Mouse (Mus musculus): ENCODE results near the gene Rps11. TPM values are rescaled to one million over a fixed set of nuclear protein-coding genes. Genes with fewer than 3 reads are reported as not detected.
"Not testable (repeated sequence)": the region's sequence is repeated elsewhere in the genome, so short reads cannot be mapped to it uniquely, and the experiment has no call there.

Gene Rps11
- total RNA-seq, 4 experiments from 2014 or later: 439 to 619 (median 513) TPM

DNA sequence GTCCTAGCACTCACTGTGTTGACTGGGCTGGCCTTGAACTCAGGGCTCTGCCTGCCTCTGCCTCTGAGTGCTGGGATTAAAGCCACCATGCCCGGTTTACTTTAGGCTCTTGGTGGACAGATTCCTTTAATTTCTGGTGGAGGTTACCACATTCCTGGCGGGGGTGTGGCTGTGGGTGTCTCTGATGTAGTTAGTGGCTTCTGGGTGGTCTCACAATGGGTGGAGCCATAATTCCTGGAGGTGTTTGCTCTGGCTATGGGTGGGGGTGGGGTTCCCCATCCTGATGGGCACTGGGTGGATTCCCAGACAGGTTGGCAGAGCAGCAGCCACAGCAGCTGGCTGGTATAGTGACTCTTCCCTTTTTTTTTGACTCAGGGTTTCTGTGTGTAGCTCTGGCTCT is 12.3 kb downstream of the Rps11 start:
- no peak for DNase-seq (ENCODE audit: low spot score in 2 of 2)

DNA sequence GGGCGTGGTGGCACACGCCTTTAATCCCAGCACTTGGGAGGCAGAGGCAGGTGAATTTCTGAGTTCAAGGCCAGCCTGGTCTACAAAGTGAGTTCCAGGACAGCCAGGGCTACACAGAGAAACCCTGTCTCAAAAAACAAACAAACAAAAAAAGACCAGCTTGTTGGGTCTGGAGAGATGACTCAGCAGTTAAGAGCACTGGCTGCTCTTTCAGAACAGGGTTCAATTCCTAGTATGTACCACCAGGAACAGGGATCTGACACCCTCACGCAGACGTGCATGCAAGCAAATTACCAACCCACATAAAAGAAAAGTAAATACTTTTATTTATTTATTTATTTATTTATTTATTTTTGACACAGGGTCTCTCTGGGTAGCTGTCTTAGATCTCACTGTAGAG is 14.2 kb downstream of the Rps11 start:
- not testable (repeated sequence) for DNase-seq (ENCODE audit: low spot score in 2 of 2)

DNA sequence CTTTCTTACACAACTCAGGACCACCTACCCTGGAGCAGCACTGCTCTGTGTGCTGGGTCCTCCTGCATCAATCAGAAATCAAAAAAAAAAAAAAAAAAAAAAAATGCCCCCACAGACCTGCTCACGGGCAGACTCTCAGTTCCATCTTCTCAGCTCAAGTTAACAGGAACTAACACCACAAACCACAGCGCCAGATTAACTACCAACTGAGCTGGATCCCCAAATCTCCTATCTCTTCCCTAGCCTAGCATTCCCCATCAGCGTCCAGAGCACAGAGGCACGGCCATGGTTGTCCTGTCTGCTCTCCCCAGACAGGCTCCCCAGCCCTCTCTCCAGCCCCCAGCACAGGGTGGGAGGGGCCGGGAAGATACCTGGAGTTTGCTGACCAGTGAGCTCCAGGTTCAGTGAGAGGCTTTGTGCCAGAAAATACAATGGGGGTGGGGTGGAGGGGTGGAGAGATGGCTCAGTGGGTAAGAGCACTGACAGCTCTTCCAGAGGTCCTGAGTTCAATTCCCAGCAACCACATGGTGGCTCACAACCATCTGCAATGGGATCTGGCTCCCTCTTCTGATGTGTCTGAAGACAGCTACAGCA is 17.1 kb downstream of the Rps11 start:
- DNase-seq (ENCODE audit: low spot score in 2 of 2): no peak

DNA sequence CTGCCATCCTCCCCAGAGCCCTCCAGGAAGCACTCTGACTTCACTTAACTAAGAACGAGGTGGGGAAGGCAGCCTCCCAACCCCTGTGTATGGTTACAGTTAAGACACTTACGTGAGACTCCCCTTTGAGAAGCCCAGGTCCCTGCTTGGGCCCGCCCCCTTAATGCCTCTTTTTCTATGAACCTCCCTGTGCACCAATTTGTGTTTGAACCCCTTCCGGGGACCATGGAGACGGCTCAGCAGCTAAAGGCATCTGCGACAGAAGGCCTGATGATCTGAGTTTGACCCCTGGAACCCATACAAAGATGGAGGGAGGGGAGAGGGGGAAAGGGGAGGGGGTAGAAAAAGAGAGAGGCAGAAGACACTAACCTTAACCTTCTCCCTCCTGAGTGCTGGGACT is 17.8 kb downstream of the Rps11 start:
- DNase-seq (ENCODE audit: low spot score in 2 of 2): no peak

DNA sequence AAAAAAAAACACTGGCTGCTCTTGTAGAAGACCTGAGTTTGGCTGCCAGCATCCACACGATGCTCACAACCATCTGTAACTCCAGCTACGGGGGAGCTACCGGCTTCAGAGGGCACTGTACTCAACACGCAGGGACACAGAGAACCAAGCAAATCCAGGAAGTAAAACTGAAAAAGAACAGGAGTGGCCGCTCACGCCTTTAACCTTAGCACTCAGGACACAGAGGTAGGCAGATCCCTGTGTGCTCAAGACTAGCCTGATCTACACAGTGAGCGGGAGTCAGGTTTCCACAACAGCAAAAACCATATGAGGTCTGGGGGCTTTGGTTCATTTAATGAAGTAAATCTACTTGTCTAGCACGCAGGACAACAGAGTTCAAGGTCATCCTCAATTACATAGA is 18.7 kb downstream of the Rps11 start:
- DNase-seq (ENCODE audit: low spot score in 2 of 2): no peak

DNA sequence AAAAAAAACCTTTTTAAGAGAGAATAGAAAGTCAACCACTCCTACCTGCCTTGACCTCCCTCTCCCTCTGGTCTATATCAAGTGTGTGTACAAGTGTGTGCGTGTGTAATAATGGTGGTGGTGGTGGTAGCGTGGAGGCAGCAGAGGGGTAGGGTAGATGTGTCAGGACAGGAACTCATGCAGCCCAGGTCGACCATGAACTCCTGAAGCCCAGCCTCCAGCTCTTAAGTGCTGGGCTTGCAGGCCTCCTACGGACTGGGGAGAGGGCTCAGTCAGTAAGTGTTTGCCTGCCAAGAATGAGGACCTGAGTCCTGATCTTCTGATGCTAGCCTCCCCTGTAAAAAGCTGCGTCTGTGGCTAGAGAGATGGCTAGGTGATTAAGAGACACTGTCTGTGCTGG is 19.3 kb downstream of the Rps11 start:
- no peak for DNase-seq (ENCODE audit: low spot score in 2 of 2)

DNA sequence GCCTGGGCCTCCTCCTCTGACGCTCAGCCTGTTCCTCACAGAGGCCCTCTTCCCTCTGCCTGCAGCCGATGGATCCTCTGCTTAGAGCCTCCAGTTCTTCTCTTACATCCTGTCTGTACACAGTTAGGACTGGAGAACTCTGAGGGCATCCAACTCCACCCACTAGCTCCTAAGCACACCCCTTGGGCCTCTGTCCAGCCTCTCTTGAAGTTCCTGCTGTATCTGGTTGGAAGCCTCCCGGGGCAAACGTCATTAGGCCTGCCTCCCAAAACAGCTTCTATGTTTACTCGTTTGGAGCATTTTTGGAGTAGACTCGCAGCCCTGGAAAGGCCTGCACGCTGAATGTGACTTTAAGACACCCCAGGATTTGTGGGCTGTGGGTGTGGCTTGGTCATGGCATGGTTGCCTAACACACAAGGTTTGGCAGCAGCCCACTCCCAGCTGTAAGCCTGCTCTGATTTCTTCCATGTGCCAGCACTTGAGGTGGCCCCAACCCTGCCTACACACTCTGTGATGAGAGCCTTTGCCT is 20.5 kb downstream of the Rps11 start, which contains the start of gene Fcgrt:
TSS of gene Fcgrt (minus strand) at position 200 of the 529 bp plus-strand sequence.
- peak in 1 of 2 experiments; percentile 42 for DNase-seq (ENCODE audit: low spot score in 2 of 2)

DNA sequence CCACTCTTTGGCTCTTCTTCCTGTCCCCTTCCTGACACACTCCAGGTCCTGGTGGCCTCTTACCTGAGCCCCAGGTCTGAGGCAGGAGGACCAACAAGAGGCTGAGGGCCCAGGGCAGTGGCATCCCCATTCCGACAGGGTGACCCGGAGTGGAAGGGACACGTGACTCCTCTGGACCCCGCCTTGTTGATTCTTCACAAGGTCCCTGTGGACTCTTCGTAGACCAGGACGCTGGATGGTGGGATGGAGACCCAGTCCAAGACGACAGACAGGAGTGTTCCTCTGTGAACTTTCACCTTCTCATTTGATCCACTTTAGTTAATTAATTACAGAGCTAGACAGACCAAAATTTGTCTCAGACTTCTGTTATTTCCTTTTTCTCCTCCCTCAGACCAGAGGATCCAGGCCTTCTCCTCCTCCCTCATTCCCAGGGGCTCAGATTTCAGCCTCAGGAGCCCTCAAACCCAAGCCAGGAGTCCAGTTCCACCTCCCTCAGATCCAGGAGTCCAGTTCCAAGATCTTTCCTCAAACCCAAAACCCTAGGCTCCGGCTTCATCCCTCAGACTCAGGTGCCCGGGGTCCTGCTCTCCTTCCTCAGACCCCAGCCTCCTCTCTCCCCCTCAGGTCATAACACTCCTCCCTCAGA is 21.2 kb downstream of the Rps11 start:
- no peak for DNase-seq (ENCODE audit: low spot score in 2 of 2)

DNA sequence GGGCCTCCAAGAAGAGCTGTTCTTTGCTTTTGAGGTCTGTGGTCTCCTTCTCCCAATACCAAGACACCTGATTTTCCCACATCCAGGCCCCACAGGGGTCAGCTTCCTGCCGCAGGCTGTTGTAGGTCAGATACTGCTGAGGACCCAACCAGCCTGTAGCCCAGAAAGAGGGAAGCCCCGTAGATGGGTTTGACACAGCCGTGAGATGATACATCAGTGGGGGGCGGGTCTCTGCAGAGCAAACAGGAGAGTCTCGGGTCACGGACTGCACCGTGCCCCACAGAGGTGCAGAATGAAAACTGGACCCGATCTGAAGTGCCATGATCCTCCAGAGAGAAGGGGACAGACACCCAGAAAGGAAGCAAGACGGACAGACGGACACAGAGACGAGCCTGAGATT is 21.8 kb downstream of the Rps11 start:
- DNase-seq (ENCODE audit: low spot score in 2 of 2): no peak

DNA sequence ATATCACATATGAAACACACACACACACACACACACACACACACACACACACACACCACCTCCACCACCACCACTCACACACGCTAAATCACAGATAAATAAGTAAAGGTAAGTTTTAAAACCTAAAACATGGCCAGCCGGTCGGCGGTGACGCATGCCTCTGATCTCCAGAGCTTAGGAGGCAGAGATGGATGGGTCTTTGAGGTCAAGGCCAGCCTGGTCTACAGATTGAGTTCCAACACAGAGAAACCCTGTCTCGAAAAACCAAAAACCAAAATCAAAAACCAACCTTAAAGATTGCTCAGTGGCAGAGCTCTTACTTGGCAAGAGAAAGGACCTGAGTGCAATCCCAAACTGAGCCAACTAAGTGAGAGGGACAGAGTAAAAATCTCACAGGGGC is 24.2 kb downstream of the Rps11 start:
- DNase-seq (ENCODE audit: low spot score in 2 of 2): no peak

DNA sequence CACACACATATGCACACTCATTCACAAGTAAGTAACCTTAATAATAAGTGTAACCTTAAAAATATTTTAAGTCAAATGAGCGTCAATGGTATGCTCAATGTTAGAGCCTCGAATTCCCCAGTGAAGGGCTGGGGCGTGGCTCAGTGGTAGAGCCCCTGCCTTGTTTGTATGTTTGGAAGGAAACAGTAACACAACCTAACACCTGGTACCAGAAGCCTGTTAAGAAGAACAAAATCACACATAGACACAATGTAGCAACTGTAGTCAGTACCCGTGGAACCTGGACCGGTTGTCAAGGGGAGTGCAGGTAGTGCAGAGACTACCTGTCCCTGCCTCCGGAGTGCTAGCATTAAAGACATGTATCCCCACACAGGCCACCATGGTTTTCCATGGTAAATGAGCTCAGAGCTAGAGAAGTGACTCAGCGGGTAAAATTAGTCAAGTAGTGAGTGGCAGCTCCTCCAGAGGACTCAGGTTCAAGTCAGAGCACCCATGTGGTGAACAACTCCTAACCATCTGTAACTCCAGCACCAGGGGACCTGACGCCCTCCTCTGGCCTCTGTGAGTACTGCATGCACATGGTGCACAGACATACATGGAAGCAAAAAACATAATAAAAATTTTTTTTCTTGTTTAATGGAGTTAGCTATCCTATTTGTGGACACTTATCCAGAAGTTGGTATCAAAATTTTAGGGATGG is 25.5 kb downstream of the Rps11 start:
- DNase-seq (ENCODE audit: low spot score in 2 of 2): no peak

DNA sequence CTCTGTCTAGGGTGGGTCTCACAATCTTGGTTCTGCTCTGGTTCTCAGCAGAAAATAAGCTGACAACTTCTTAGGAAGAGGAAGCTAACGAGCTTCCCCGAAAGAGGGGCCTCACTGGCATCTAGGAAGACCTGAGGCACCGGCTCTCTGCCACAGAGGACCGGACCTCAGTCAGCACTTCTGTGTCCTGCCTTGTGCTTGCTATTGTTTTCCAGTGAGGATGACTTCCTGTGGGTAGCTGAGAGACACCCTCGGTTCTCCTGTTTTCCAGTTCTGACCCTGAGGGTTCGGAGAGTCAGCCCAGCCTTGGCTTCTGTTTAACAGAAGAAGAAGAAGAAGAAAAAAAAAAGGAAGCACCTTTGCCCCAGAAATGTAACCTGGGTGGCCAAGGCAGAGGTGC is 26.8 kb downstream of the Rps11 start:
- DNase-seq (ENCODE audit: low spot score in 2 of 2): no peak

DNA sequence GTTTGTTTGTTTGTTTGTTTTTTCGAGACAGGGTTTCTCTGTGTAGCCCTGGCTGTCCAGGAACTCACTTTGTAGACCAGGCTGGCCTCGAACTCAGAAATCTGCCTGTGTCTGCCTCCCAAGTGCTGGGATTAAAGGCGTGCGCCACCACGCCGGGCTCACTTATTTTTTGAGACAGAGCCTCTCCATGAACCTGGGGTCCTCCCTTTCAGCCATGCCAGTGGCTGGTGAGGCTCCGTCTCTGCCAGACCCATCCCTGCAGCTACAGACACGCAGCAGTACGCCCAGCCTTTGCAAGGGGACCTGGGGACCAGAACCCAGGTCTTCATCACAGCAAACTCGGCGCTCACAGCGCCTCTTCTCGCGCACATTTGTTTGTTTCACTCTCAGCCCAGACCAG is 28.3 kb downstream of the Rps11 start:
- not testable (repeated sequence) for DNase-seq (ENCODE audit: low spot score in 2 of 2)

DNA sequence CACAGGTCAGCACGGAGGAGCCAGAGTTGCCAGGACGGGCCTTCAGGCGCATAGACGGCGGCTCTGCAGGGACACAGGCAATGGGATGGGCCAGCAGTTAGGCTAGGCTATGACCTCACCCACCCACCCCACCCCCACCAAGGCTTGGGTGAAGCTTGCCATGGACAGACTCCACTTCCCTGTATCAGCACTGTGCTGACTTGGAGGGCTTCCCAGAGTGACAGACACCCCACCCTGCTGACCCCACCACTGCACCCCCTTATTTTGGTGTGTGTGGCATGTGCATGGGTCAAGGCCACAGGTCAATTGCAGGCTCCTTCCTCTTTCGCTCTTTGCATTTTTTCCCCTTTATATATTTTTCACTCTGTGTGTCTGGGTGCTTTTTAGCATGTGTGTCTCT is 28.9 kb downstream of the Rps11 start:
- no peak for DNase-seq (ENCODE audit: low spot score in 2 of 2)

DNA sequence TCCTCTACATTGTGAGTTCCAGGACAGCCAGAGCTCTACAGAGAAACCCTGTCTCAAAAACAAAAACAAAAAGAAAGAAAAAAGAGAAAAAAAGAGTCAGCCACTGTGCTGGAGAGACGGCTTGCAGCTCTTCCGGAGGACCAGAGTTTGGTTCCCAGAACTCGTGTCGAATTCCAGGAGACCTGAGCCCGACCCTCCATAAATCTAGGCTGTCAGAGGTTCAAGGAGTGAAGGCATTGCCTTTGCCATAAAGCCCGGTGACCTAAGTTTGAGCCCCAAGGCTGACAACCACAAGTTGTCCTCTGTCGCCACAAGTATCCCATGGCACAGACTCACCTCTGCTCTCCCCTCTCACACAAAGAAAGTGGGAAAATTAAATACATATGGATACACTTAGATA is 30.1 kb downstream of the Rps11 start:
- no peak for DNase-seq (ENCODE audit: low spot score in 2 of 2)

DNA sequence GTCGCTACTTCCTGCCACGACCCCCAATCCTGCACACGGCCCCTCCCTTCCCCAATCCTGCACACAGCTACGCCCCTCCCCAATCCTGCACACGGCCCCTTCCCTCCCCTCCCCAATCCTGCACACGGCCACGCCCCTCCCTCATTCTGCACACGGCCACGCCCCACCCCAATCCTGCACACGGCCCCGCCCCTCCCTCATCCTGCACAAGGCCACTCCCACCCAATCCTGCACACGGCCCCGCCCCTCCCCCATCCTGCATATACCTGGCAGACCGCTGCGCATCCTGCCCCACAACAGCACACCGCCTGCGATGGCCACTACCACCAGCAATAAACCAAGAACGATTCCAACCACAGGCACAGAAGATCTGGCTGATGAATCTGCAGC is 30.7 kb downstream of the Rps11 start:
- DNase-seq (ENCODE audit: low spot score in 2 of 2): no peak

DNA sequence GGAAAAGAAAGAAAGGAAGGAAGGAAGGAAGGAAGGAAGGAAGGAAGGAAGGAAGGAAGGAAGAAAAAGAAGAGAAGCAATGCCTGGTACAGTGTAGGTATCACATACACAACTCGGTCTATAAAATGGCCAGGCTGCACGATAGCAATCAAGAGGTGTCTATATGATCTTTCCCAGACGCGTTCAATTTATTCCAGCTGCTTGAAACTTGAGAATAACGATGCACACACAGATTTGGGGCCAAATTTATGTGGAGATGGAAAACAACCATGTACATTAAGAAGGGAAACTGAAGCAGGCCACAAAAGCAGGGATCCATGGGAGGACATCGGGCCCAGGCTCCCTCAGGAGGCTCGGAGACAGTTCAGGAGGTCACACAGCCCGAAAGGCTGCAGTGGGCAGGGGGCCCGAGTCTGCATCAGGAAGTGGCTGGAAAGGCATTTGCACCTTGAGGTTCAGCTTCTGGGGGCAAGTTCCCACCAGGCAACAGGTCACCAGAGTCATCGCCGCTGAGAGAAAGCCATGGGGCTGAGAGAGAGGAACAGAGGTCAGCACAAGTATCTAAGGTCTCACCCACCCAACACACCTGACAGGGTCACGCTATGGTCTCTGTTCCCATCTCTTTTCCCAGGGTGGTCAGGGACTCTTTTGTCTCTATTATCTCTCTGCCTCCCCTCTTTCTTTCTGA is 31.3 kb downstream of the Rps11 start:
- no peak for DNase-seq (ENCODE audit: low spot score in 2 of 2)

DNA sequence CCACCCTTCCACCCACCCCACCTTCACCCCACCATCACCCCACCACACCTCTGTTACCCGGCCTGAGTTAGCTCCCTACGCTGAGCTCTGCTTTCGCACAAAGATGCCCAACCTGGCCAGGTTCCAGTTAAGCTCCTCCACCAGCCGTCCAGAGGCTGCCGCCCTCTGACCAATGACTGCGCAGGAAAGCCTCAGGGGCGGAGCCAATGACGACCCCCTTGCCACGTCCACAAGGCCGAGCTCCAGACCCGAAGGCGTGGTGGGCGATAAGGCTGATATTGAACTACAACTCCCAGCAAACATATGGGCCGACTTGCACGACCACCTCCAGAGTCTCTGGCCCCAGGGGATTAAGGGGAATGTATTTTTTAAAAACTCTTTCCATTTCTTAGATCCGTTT is 32.2 kb downstream of the Rps11 start, which contains the start of gene Rcn3:
TSS of gene Rcn3 (minus strand) at position 174 of the 400 bp plus-strand sequence.
- DNase-seq (ENCODE audit: low spot score in 2 of 2): no peak

DNA sequence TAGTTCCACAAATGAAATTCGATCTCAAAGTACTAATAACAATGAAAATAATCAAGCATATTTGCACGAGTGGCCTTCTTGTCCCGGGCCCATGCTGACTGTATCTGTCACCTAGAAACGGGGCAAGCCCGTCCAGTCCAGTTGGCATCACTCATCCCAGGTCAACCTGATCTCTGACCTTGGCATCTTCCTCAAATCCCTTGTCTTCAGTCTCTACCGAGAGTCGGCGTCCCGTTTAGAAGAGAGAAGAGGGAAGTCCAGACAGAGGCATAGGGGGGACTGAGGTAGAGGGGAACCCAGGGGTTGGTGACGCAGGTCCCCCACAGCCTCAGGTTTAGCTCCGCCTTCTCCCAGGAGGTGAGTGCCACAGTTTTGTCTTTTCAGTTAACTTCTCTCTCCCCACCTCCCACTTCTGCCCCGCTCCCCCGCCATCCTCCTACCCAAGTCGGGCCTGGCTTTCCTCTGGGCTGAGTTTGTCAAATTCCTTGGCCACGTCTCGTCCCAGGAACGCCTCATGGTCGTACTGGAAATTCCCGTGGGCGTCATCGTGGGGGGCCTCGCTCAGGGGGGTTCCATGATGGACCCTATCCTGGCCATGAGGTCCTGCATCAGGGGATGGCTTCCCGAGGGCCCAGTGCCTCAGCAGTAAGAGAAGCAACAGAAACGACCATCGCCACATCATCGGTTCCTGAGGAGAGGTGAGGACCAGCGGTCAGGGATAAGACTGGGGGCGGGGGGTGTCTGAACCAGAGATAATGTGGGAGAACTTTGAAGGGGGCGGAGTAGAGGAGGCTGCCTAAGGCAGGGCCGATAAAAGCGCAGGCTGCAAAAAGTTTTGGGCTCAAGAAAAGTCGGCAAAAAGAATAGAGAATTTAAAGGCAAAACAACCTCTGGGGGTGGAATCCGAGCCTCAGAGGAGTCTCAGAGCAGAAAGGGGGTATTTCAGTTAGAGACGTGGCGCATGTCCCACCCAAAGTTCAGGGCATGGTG is 32.9 kb downstream of the Rps11 start:
- DNase-seq (ENCODE audit: low spot score in 2 of 2): no peak

DNA sequence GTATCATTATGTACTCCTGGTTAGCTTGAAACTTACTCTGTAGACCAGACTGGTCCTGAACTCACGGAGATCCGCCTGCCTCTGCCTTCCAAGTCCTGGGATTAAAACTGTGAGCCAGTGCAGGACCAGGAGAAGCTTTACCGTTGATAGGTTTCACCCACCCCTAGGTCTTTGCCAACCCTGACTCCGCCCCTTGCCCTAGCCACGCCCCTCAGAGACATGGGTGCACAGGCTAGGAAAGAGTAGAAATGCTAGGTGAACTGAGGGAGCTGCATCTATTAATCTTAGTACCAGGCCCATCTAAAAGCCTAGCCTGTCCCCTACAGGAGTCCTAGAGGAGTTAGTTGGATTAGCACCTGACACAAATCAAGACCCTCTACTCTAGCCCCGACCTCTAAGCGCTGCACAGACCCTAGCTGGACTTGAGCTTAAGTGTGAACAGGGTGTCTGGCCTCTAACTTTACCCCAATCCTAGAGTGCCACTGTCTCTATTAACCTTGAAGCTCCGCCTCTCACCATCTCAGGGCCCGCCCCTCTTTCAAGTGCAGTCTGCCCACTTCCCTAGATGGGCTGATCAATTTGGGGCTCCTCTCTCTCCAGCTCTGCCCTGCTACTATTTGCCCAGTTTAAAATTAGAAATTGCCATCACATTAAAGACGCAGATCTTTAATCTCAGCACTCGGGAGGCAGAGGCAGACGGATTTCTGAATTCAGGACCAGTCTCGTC is 33.8 kb downstream of the Rps11 start:
- no peak for DNase-seq (ENCODE audit: low spot score in 2 of 2)
